Mouse (Mus musculus) ovary, postnatal 14 days (tissue): Measurements from ENCODE around the gene Gm26897.

Experiments
- DNase-seq: peaks from one replicate; pipeline ENCODE4 v3.0.0; 2022; ENCODE audit warnings: low spot score

Gm26897 gene

GRCm38 (mm10) chr5:111750092-111750491, 16.4 kb downstream of the Gm26897 start:
- no peak for DNase-seq

GRCm38 (mm10) chr5:111754484-111755139, 20.9 kb downstream of the Gm26897 start:
- DNase-seq, result no peak

GRCm38 (mm10) chr5:111755330-111755729, 21.6 kb downstream of the Gm26897 start:
- DNase-seq, result no peak

- no peak for DNase-seq
Observed at GRCm38 (mm10) chr5:111760721-111761480, 27.2 kb downstream of the Gm26897 start.

- DNase-seq, result no peak
Observed at GRCm38 (mm10) chr5:111761574-111761973, 27.9 kb downstream of the Gm26897 start.

GRCm38 (mm10) chr5:111762085-111762484, 28.4 kb downstream of the Gm26897 start:
- DNase-seq, result no peak

- DNase-seq, result no peak
Observed at GRCm38 (mm10) chr5:111765671-111766290, 32.1 kb downstream of the Gm26897 start.

GRCm38 (mm10) chr5:111766696-111767095, 33.0 kb downstream of the Gm26897 start:
- no peak for DNase-seq

- DNase-seq, result peak; percentile 30
Observed at GRCm38 (mm10) chr5:111770266-111770665, 36.5 kb downstream of the Gm26897 start.

- no peak for DNase-seq
Observed at GRCm38 (mm10) chr5:111772127-111772526, 38.4 kb downstream of the Gm26897 start.

GRCm38 (mm10) chr5:111772591-111773406, 39.1 kb downstream of the Gm26897 start:
- no peak for DNase-seq

- no peak for DNase-seq
Observed at GRCm38 (mm10) chr5:111773407-111773733, 39.6 kb downstream of the Gm26897 start.

GRCm38 (mm10) chr5:111776246-111776645, 42.5 kb downstream of the Gm26897 start:
- no peak for DNase-seq

- no peak for DNase-seq
Observed at GRCm38 (mm10) chr5:111778093-111778492, 44.4 kb downstream of the Gm26897 start.

- no peak for DNase-seq
Observed at GRCm38 (mm10) chr5:111779776-111780485, 46.2 kb downstream of the Gm26897 start.
